Mouse (Mus musculus) kidney, adult 2 months (tissue): ENCODE results near the gene Apaf1. TPM values are rescaled to one million over a fixed set of nuclear protein-coding genes. Genes with fewer than 3 reads are reported as not detected.

Experiments used
- DNase-seq: peaks from one replicate; pipeline ENCODE4 v3.0.0; 2021
- H3K27ac ChIP-seq: fragments of 200-500 bp; 2 replicates; pipeline ENCODE4 v1.5.1; 2012; ENCODE audit warnings: low read depth, low read length, control low read depth, inconsistent platforms; ENCODE audit not compliant: insufficient read depth
- H3K27me3 ChIP-seq: fragments of 200-500 bp; replicated peaks from 2 replicates; pipeline ENCODE4 v1.6.1; 2012; ENCODE audit warnings: mild to moderate bottlenecking, moderate library complexity, low read length, inconsistent platforms; ENCODE audit not compliant: control insufficient read depth, insufficient read depth
- H3K36me3 ChIP-seq: fragments of 200-500 bp; 2 replicates; pipeline ENCODE4 v1.6.1; 2012; ENCODE audit warnings: mild to moderate bottlenecking, moderate library complexity, low read length, inconsistent platforms; ENCODE audit not compliant: control insufficient read depth, insufficient read depth
- H3K4me1 ChIP-seq: fragments of 200-500 bp; 2 replicates; pipeline ENCODE4 v1.6.1; 2011; ENCODE audit warnings: low read length; ENCODE audit not compliant: control insufficient read depth, insufficient read depth
- H3K4me3 ChIP-seq: fragments of 200-500 bp; 2 replicates; pipeline ENCODE4 v1.5.1; 2011; ENCODE audit warnings: mild to moderate bottlenecking, low read depth, low read length, control low read depth; ENCODE audit not compliant: insufficient read depth
- CTCF ChIP-seq: fragments of 200-500 bp; conservative IDR thresholded peaks from 2 replicates; pipeline ENCODE4 v1.5.1; 2011; ENCODE audit warnings: low read depth, mild to moderate bottlenecking, control low read depth, low read length, moderate library complexity, mixed read lengths; ENCODE audit not compliant: insufficient read depth, insufficient read length
- POLR2A ChIP-seq: fragments of 200-500 bp; IDR thresholded peaks from one replicate; pipeline ENCODE4 v1.6.1; 2011; ENCODE audit warnings: low read depth, low read length, control low read depth
- WGBS: fragments of 180-500 bp; shearing (Covaris S2); methylation state at CpG from one replicate; pipeline ENCODE4 v1.1.7; 2018; 5-methylcytosine and 5-hydroxymethylcytosine counted together
- polyA plus RNA-seq: library from polyadenylated mRNA; depleted of rRNA; stranded (reverse); fragments of >200 nt; gene quantifications from 2 replicates; pipeline ENCODE4 v1.2.3, GENCODE M21; 2012

Apaf1 gene
- polyA plus RNA-seq, 1 experiment: 4.4 TPM

DNA sequence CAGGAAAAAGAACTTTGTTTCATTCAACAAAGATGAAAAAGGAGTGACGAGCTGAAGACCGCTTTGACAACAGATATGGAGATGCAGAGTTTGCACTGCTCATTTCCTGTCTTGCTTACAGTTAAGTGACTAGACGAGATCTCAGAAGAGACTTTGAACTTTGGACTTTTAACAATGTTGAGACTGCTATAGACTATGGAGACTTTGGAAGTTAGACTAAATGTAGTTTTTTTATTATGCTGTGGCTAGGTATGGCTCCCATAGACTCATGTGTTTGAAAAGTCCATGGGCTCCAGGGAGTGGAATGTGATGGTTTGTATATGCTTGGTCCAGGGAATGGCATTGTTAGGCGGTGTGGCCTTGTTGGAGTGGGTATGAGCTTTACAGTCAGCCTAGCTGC lies 100.8 kb downstream of the Apaf1 start:
- no peak overlapping the region for H3K27ac ChIP-seq
- no peak for DNase-seq

DNA sequence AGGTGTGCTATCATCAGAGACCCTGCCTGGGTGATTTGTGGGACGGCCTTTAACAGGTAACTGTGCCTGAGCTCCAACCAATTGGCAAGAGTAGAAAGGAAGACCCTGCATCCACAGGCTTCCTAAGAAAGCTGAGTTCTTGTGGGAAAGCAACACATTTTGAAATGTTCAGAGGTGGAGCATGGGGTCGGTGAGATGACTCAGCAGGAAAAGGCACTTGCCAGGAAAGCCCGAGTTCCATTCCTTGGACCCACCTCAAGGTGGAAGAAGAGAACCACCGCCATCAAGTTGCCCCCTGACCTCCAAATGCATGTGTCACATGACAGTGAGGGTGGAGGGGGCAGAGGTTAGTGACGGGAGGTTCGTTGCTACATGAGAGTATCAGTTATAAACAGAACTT lies 108.1 kb downstream of the Apaf1 start:
- Histone ChIP-seq H3K27ac (no peak overlapping the region), H3K27me3 (no peaks in the 10 kb centered on the region; the same call in 1 of the 2 replicates), H3K4me1 (no peaks in the 10 kb centered on the region), H3K36me3 (no peaks in the 10 kb centered on the region), H3K4me3 (no peak overlapping the region)
- no peak for DNase-seq
- WGBS: 65% methylated on average over 6 of the region's 6 CpGs
- TF ChIP-seq POLR2A (no peak), CTCF (no peak)

More for the DNA sequence above, 100.8 kb downstream of the Apaf1 start:
- TF ChIP-seq POLR2A (no peak), CTCF (no peak)
- 84% methylated on average over 4 of the region's 4 CpGs for WGBS
- Histone ChIP-seq H3K36me3 (no peaks in the 10 kb centered on the region), H3K27me3 (no peaks in the 10 kb centered on the region), H3K4me3 (no peak overlapping the region), H3K4me1 (no peaks in the 10 kb centered on the region)

DNA sequence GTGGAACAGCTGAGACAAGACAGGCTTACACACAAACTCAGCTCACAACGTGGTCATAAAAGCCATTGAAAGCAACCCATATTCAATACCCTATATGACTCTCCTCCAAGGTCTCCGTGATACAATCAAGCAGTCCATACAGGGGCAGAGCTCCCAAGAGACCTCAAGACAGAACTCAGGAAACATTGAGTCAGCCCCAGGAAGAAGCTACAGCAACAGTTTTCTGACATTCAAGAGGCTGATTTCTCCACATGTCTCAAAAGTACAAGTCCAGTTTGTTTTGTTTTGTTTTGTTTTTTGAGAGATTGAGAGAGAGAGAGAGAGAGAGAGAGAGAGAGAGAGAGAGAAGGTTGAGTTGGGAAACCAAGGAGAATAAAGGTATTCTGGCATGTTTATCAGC lies 108.5 kb downstream of the Apaf1 start:
- Histone ChIP-seq H3K27ac (no peak overlapping the region), H3K36me3 (no peaks in the 10 kb centered on the region), H3K4me1 (no peaks in the 10 kb centered on the region), H3K27me3 (no peaks in the 10 kb centered on the region; the same call in 1 of the 2 replicates), H3K4me3 (no peak overlapping the region)
- no peak for DNase-seq
- 65% methylated on average over 2 of the region's 2 CpGs for WGBS
- TF ChIP-seq CTCF (no peak), POLR2A (no peak)

DNA sequence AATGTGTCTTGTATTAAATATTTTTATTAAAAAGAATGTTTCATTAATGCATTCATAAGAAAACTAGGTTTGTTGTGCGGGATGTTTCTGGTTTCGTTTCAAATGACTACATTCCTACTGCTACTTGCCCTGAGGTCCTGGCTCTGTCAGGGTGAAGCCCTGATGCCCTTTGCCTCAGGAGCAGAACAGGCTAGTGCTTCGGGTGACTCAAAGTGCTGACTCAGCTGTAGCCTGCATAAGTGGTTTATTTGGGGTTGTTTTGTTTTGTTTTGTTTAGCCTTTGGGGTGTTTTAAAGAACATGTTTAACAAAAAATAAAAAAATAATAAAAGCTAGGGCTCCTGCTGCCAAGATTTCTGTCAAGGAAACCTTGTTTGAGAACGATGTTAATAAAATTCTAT lies 112.0 kb downstream of the Apaf1 start:
- H3K27me3 ChIP-seq: no peaks in the 10 kb centered on the region; the same call in 1 of the 2 replicates
- H3K27ac ChIP-seq: no peak overlapping the region
- H3K36me3 ChIP-seq: no peaks in the 10 kb centered on the region
- H3K4me3 ChIP-seq: no peak overlapping the region
- H3K4me1 ChIP-seq: no peaks in the 10 kb centered on the region
- TF ChIP-seq CTCF (no peak), POLR2A (no peak)
- peak; percentile 12 for DNase-seq
- WGBS: 33% methylated on average over 4 of the region's 4 CpGs

DNA sequence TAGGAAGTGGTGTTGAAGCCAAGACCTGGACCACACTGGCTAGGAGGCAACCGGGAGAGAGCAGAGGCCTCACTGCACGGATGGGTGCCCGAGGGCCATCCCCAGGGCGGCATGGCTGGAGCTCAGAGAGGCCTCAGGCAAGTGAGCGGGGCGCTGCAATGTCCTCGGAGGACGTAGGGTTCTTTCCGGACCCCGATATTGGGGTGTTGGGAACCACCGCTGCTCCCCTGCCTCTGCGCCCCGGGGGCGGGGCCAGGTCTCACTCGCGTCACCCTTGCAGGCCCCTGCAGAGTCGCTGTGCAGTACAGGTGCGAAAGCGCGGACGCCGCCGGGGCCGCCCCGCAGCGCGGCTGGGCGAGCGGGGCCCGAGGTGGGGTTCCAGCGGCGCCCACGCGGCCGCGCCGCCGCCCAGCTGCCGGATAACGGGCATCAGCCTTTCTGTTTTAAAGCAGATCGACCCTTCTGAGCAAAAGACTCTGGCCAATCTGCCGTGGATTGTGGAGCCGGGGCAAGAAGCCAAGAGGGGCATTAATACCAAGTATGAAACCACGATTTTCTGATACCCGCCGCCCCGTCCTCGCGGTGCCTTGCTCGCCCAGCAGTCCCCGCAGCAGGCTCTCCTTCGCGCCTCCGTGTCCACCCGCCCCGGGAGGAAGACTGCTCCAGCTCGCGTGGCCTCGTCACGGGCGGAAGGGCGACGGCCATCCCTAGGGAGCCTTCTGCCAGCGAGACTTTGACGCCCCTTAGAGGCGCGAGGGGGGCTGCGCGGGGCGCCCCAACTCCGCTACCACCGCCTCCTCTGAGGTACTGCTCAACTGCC lies 113.0 kb downstream of the Apaf1 start:
- peak overlapping the region; percentile 3; the same call in 1 of the 2 replicates for H3K4me3 ChIP-seq
- TF ChIP-seq CTCF: no peak
- TF ChIP-seq POLR2A: no peak
- 4% methylated on average over 72 of the region's 72 CpGs for WGBS
- no peaks in the 10 kb centered on the region for H3K4me1 ChIP-seq
- H3K36me3 ChIP-seq: no peaks in the 10 kb centered on the region
- DNase-seq: peak; percentile 17
- H3K27ac ChIP-seq: no peak overlapping the region
- no peaks in the 10 kb centered on the region; the same call in 1 of the 2 replicates for H3K27me3 ChIP-seq

DNA sequence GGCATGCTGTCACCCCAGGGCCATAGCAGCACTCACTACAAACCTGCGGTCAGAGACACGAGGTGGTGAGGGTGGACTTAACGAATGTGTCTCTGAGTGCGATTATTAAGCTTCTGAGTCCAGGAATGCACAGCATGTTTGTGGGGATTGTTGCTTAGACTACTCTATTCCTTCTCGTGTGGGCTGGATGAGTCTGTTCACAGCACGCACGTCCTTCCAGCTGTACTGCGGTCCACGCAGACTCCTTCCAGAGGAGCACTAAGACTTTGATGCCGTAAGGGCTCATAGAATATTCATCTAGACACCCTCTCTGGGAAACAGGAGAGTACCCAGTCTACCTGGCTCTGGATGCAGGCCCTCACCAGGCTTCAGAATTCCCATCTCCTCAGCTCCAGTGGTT lies 114.3 kb downstream of the Apaf1 start:
- H3K4me3 ChIP-seq: no peak overlapping the region
- WGBS: 96% methylated on average over 10 of the region's 10 CpGs
- no peak for TF ChIP-seq POLR2A
- TF ChIP-seq CTCF: no peak
- no peak overlapping the region for H3K27ac ChIP-seq
- DNase-seq: no peak
- H3K4me1 ChIP-seq: no peaks in the 10 kb centered on the region
- H3K36me3 ChIP-seq: no peaks in the 10 kb centered on the region
- H3K27me3 ChIP-seq: no peaks in the 10 kb centered on the region; the same call in 1 of the 2 replicates

DNA sequence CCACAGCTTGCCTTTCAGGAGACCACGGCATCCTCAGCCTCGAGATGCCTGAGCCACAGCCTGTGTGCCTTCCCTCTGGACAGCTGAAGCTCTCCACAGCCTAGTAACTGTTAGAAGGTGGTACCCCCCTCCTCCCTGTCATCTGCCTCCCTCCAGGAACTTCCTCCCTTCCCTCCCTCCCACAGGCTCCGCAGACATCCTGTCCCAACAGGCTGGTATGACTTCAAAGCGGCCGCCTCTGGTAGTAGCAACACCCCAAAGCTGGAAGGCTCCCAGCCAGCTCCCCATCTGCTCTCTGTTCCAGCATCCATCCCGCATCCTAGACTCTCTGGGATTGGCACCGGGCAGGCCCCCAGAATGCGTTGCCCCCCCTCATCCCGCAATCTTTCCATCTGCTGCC lies 115.7 kb downstream of the Apaf1 start:
- TF ChIP-seq POLR2A (no peak), CTCF (no peak)
- no peak for DNase-seq
- 15% methylated on average over 9 of the region's 9 CpGs for WGBS
- H3K27me3 ChIP-seq: no peaks in the 10 kb centered on the region; the same call in 1 of the 2 replicates
- H3K4me1 ChIP-seq: no peaks in the 10 kb centered on the region
- no peak overlapping the region for H3K27ac ChIP-seq
- H3K36me3 ChIP-seq: no peaks in the 10 kb centered on the region
- no peak overlapping the region for H3K4me3 ChIP-seq
